In the genomic region with DNA sequence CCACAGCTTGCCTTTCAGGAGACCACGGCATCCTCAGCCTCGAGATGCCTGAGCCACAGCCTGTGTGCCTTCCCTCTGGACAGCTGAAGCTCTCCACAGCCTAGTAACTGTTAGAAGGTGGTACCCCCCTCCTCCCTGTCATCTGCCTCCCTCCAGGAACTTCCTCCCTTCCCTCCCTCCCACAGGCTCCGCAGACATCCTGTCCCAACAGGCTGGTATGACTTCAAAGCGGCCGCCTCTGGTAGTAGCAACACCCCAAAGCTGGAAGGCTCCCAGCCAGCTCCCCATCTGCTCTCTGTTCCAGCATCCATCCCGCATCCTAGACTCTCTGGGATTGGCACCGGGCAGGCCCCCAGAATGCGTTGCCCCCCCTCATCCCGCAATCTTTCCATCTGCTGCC, we compare ENCODE assay signal across 10 mouse cellular contexts.
A peak's percentile ranks its signal among the peaks of the same experiment; 100 is the strongest.
DNase-seq lines count a peak whose midpoint lies in the region; ATAC-seq and TF ChIP-seq lines count a peak whose summit lies in the region.
"Had no signal": no experiment of that assay in that cellular context is flagged by ENCODE, and none has a peak within 500 bp of the region (broad histone marks: within the 10 kb centered on the region; RNA-seq: fewer than 3 reads in every experiment).

No protein-coding gene starts in this region.

- no peaks in the 10 kb centered on the region for H3K36me3 ChIP-seq in lung, postnatal 0 days (ENCODE audit: insufficient read depth, low read length)
- no peaks in the 10 kb centered on the region for H3K36me3 ChIP-seq in forebrain, embryonic 15.5 days
- H3K36me3 ChIP-seq: heart, embryonic 15.5 days had no signal

- TF ChIP-seq CTCF in lung, postnatal 0 days (IDR thresholded peaks at IDR 0.05) = no peak

- no peak for TF ChIP-seq EP300 in lung, postnatal 0 days (IDR thresholded peaks at IDR 0.05)

- H3K4me1 ChIP-seq in lung, postnatal 0 days (ENCODE audit: insufficient read depth, low read depth, low read length) = no peaks in the 10 kb centered on the region; the same call in 1 of the 2 replicates
- peaks cover 23% of the 10 kb centered on the region for H3K4me1 ChIP-seq in forebrain, embryonic 15.5 days

- 11% methylated on average over 7 of the region's 9 CpGs for WGBS in lung, postnatal 0 days
- WGBS in forebrain, embryonic 15.5 days = 18% methylated on average over 9 of the region's 9 CpGs

- no peak overlapping the region for H3K27ac ChIP-seq in lung, postnatal 0 days (ENCODE audit: low read length)
- no peak overlapping the region for H3K27ac ChIP-seq in forebrain, embryonic 15.5 days (replicated peaks)
- H3K27ac ChIP-seq: heart, embryonic 15.5 days had no signal

- H3K9ac ChIP-seq in lung, postnatal 0 days (replicated peaks; ENCODE audit: low read depth) = no peak overlapping the region
- no peak overlapping the region for H3K9ac ChIP-seq in forebrain, embryonic 15.5 days (replicated peaks)
- H3K9ac ChIP-seq: heart, embryonic 15.5 days had no signal

- no peak overlapping the region for H3K4me3 ChIP-seq in lung, postnatal 0 days (ENCODE audit: low read depth, low read length)
- H3K4me3 ChIP-seq in forebrain, embryonic 15.5 days = no peak overlapping the region
- H3K4me3 ChIP-seq: heart, embryonic 15.5 days had no signal

- no peak for DNase-seq in lung, postnatal 0 days (ENCODE audit: low spot score)
- no peak for DNase-seq in lung, postnatal 36 days
- DNase-seq in left cerebral cortex, adult 11 months (ENCODE audit: low spot score) = peak; percentile 65
- DNase-seq in right cerebral cortex, postnatal 10 days (ENCODE audit: low spot score in 2 of 2) = peak; percentile 85 to 89
- DNase-seq in spleen, postnatal 14 days (ENCODE audit: low spot score in 2 of 2) = no peak
- no peak for DNase-seq in spleen, adult 12 weeks (ENCODE audit: low spot score)
- DNase-seq in retina, postnatal 1 day = no peak

- peak; percentile 43 for ATAC-seq in lung, postnatal 0 days
- peak; percentile 80 for ATAC-seq in forebrain, embryonic 15.5 days (replicated peaks)

- H3K27me3 ChIP-seq in lung, postnatal 0 days (replicated peaks; ENCODE audit: insufficient read depth, low read length) = peaks cover 19% of the 10 kb centered on the region; the same call in 1 of the 2 replicates
- H3K27me3 ChIP-seq in forebrain, embryonic 15.5 days = peaks cover 13% of the 10 kb centered on the region; the same call in 1 of the 2 replicates
- H3K27me3 ChIP-seq: CH12.LX had no signal

- H3K9me3 ChIP-seq in lung, postnatal 0 days (ENCODE audit: low read length) = no peaks in the 10 kb centered on the region
- H3K9me3 ChIP-seq in forebrain, embryonic 15.5 days = no peaks in the 10 kb centered on the region
- H3K9me3 ChIP-seq: heart, embryonic 15.5 days had no signal

- no peak overlapping the region for H3K4me2 ChIP-seq in lung, postnatal 0 days (replicated peaks; ENCODE audit: low read depth, low read length)
- H3K4me2 ChIP-seq in forebrain, embryonic 15.5 days (replicated peaks) = no peak overlapping the region
- H3K4me2 ChIP-seq: heart, embryonic 15.5 days had no signal

Comparison
In these comparisons a context has a peak if more than half of its experiments do, and no peak if none do; other contexts are left out.
1. DNase-seq: peak in left cerebral cortex, adult 11 months (single experiment) and right cerebral cortex, postnatal 10 days (2 of 2); none in lung, postnatal 0 days (single experiment), lung, postnatal 36 days (single experiment), spleen, postnatal 14 days (0 of 2), spleen, adult 12 weeks (single experiment) and retina, postnatal 1 day (single experiment).